In the genomic region with DNA sequence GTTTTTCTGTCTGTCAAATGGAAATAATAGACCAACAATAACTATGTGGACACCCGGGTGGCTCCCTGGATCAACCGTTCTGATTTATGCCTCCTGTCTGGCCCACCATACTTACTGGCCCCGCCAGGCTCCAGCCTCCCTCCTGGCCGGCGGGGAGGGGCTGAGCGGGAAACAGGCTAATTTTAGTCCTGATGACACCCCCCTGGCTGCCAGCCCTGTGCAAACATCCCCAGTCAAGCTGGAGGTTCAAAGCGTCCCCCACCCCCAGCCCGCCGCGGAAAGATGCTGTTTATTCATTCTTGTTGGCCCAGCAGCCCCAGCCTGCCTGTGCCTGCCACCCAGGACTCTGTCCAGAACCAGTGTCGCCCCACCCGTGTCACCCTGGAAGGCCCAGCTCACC, we compare ENCODE assay signal across 9 mouse cellular contexts. TPM values are rescaled to one million over a fixed set of nuclear protein-coding genes. Genes with fewer than 3 reads are reported as not detected.
DNase-seq lines count a peak whose midpoint lies in the region; ATAC-seq and TF ChIP-seq lines count a peak whose summit lies in the region.
"Had no signal": no experiment of that assay in that cellular context is flagged by ENCODE, and none has a peak within 500 bp of the region (broad histone marks: within the 10 kb centered on the region; RNA-seq: fewer than 3 reads in every experiment).

No protein-coding gene starts in this region.

- H3K9ac ChIP-seq in stomach, postnatal 0 days (ENCODE audit: low read length): no peak overlapping the region
- H3K9ac ChIP-seq: forebrain, embryonic 12.5 days had no signal

- 10% methylated on average over 12 of the region's 12 CpGs for WGBS in heart, embryonic 10.5 days
- WGBS in limb, embryonic 10.5 days: 22% methylated on average over 12 of the region's 12 CpGs
- 7% methylated on average over 12 of the region's 12 CpGs for WGBS in stomach, postnatal 0 days

- intact Hi-C loops in heart, postnatal 25 days (cut with DNase I): no loop called here
- intact Hi-C loops in left cerebral cortex, postnatal 36 days (cut with DNase I): no loop called here

- H3K4me2 ChIP-seq in stomach, postnatal 0 days (replicated peaks; ENCODE audit: low read depth): 0 out of 2 replicates have a peak overlapping the region, but pooled peaks have one; percentile 3
- H3K4me2 ChIP-seq: forebrain, embryonic 12.5 days had no signal

- H3K9me3 ChIP-seq in heart, embryonic 10.5 days: no peaks in the 10 kb centered on the region
- no peaks in the 10 kb centered on the region for H3K9me3 ChIP-seq in limb, embryonic 10.5 days (replicated peaks)
- no peaks in the 10 kb centered on the region for H3K9me3 ChIP-seq in stomach, postnatal 0 days (ENCODE audit: control insufficient read depth, low read length)
- H3K9me3 ChIP-seq: forebrain, embryonic 12.5 days had no signal

- ATAC-seq in stomach, postnatal 0 days (ENCODE audit: low FRiP score, low TSS enrichment): peak; percentile 45; the same call in 1 of the 2 replicates

- H3K27ac ChIP-seq in heart, embryonic 10.5 days: peak overlapping the region; percentile 37
- peak overlapping the region; percentile 47; the same call in 1 of the 2 replicates for H3K27ac ChIP-seq in limb, embryonic 10.5 days
- H3K27ac ChIP-seq in stomach, postnatal 0 days (replicated peaks): peak overlapping the region; percentile 65

- no peak for DNase-seq in heart, embryonic 10.5 days (ENCODE audit: low spot score)
- DNase-seq in heart, postnatal 25 days (ENCODE audit: low spot score): no peak
- peak; percentile 61 for DNase-seq in urinary bladder, postnatal 14 days (ENCODE audit: low spot score)
- DNase-seq in urinary bladder, adult 2 months (ENCODE audit: low spot score): no peak
- DNase-seq in limb, embryonic 10.5 days (ENCODE audit: low spot score): no peak
- peak; percentile 48 for DNase-seq in stomach, postnatal 0 days (ENCODE audit: low spot score)
- DNase-seq in left cerebral cortex, postnatal 36 days (ENCODE audit: low spot score in 2 of 2): no peak
- no peak for DNase-seq in testis, postnatal 14 days (ENCODE audit: low spot score)

- peaks cover 21% of the 10 kb centered on the region for H3K36me3 ChIP-seq in heart, embryonic 10.5 days
- peaks cover 25% of the 10 kb centered on the region for H3K36me3 ChIP-seq in limb, embryonic 10.5 days
- H3K36me3 ChIP-seq in stomach, postnatal 0 days (ENCODE audit: control insufficient read depth, insufficient read depth, low read length): no peaks in the 10 kb centered on the region; the same call in 1 of the 2 replicates

- peaks cover 29% of the 10 kb centered on the region; the same call in 1 of the 2 replicates for H3K27me3 ChIP-seq in heart, embryonic 10.5 days (ENCODE audit: insufficient read depth, poor library complexity, severe bottlenecking)
- H3K27me3 ChIP-seq in limb, embryonic 10.5 days (ENCODE audit: low read depth, poor library complexity, severe bottlenecking): peaks cover 12% of the 10 kb centered on the region
- no peaks in the 10 kb centered on the region for H3K27me3 ChIP-seq in stomach, postnatal 0 days (ENCODE audit: control insufficient read depth, insufficient read depth, low read length)

- peaks cover 28% of the 10 kb centered on the region for H3K4me1 ChIP-seq in heart, embryonic 10.5 days
- peaks cover 36% of the 10 kb centered on the region for H3K4me1 ChIP-seq in limb, embryonic 10.5 days
- peaks cover 3% of the 10 kb centered on the region; the same call in 1 of the 2 replicates for H3K4me1 ChIP-seq in stomach, postnatal 0 days (replicated peaks; ENCODE audit: control insufficient read depth, insufficient read depth)

- peak overlapping the region; percentile 27 for H3K4me3 ChIP-seq in heart, embryonic 10.5 days
- 0 out of 2 replicates have a peak overlapping the region, but pooled peaks have one; percentile 4 for H3K4me3 ChIP-seq in limb, embryonic 10.5 days
- H3K4me3 ChIP-seq in stomach, postnatal 0 days (ENCODE audit: low read depth, low read length): no peak overlapping the region
- H3K4me3 ChIP-seq: forebrain, embryonic 12.5 days had no signal

- 0 out of 2 replicates have a peak, but pooled peaks have one; percentile 23 for TF ChIP-seq CTCF in stomach, postnatal 0 days (IDR thresholded peaks at IDR 0.05; ENCODE audit: low read depth)

- no peak for TF ChIP-seq EP300 in stomach, postnatal 0 days (optimal IDR thresholded peaks at IDR 0.05)

RNA-seq across cellular contexts. Expression of a gene that starts 10.3 kb away (rescaled TPM):
- polyA plus RNA-seq in heart, embryonic 10.5 days (2016; fragmentation: Nextera tagmentation; extraction: Ambion mirVana): 10.2 and 12.7 TPM in 2 replicates
- 1 to 10 TPM; 5.0 to 5.2 TPM for total RNA-seq in heart, postnatal 25 days (2021)
- 18.2 and 26.4 TPM in 2 replicates for polyA plus RNA-seq in urinary bladder, adult 2 months (2012; rRNA removed)
- 12.8 and 15.5 TPM in 2 replicates for polyA plus RNA-seq in limb, embryonic 10.5 days (2016; fragmentation: Nextera tagmentation; extraction: Ambion mirVana)
- polyA plus RNA-seq in stomach, postnatal 0 days (2015; fragmentation: Nextera tagmentation; extraction: Ambion mirVana): 19.0 and 22.8 TPM in 2 replicates
- total RNA-seq in left cerebral cortex, postnatal 36 days (2021): 10 to 100 TPM; 13.7 to 14.9 TPM

RNA-seq across cellular contexts. Expression of a gene that starts 10.6 kb away (rescaled TPM):
- 518 and 632 TPM in 2 replicates for polyA plus RNA-seq in heart, embryonic 10.5 days (2016; fragmentation: Nextera tagmentation; extraction: Ambion mirVana)
- total RNA-seq in heart, postnatal 25 days (2021): 100 to 1,000 TPM; 913 to 934 TPM
- polyA plus RNA-seq in urinary bladder, adult 2 months (2012; rRNA removed): 308 and 313 TPM in 2 replicates
- polyA plus RNA-seq in limb, embryonic 10.5 days (2016; fragmentation: Nextera tagmentation; extraction: Ambion mirVana): 425 and 437 TPM in 2 replicates
- polyA plus RNA-seq in stomach, postnatal 0 days (2015; fragmentation: Nextera tagmentation; extraction: Ambion mirVana): 584 and 595 TPM in 2 replicates
- 100 to 1,000 TPM; 190 to 237 TPM for total RNA-seq in left cerebral cortex, postnatal 36 days (2021)

RNA-seq across cellular contexts. Expression of a gene that starts 29.2 kb away (rescaled TPM):
- 3.3 and 7.4 TPM in 2 replicates for polyA plus RNA-seq in heart, embryonic 10.5 days (2016; fragmentation: Nextera tagmentation; extraction: Ambion mirVana)
- 10 to 100 TPM; 25.7 to 28.8 TPM for total RNA-seq in heart, postnatal 25 days (2021)
- polyA plus RNA-seq in urinary bladder, adult 2 months (2012; rRNA removed): 22.8 and 28.7 TPM in 2 replicates
- 10.8 and 12.7 TPM in 2 replicates for polyA plus RNA-seq in limb, embryonic 10.5 days (2016; fragmentation: Nextera tagmentation; extraction: Ambion mirVana)
- 32.4 and 37.9 TPM in 2 replicates for polyA plus RNA-seq in stomach, postnatal 0 days (2015; fragmentation: Nextera tagmentation; extraction: Ambion mirVana)
- 1 to 10 TPM; 5.9 to 7.3 TPM for total RNA-seq in left cerebral cortex, postnatal 36 days (2021)

RNA-seq across cellular contexts. Expression of a gene that starts 36.4 kb away (rescaled TPM):
- 39.6 and 41.4 TPM in 2 replicates for polyA plus RNA-seq in heart, embryonic 10.5 days (2016; fragmentation: Nextera tagmentation; extraction: Ambion mirVana)
- 10 to 100 TPM; 18.3 to 18.8 TPM for total RNA-seq in heart, postnatal 25 days (2021)
- 50.0 and 61.3 TPM in 2 replicates for polyA plus RNA-seq in urinary bladder, adult 2 months (2012; rRNA removed)
- polyA plus RNA-seq in limb, embryonic 10.5 days (2016; fragmentation: Nextera tagmentation; extraction: Ambion mirVana): 46.0 and 50.3 TPM in 2 replicates
- 22.9 and 24.4 TPM in 2 replicates for polyA plus RNA-seq in stomach, postnatal 0 days (2015; fragmentation: Nextera tagmentation; extraction: Ambion mirVana)
- 10 to 100 TPM; 57.6 to 75.6 TPM for total RNA-seq in left cerebral cortex, postnatal 36 days (2021)

RNA-seq across cellular contexts. Expression of a gene that starts 41.9 kb away (rescaled TPM):
- polyA plus RNA-seq in heart, embryonic 10.5 days (2016; fragmentation: Nextera tagmentation; extraction: Ambion mirVana): 1.3 and 2.1 TPM in 2 replicates
- under 1 TPM; 0.13 to 0.22 TPM for total RNA-seq in heart, postnatal 25 days (2021)
- polyA plus RNA-seq in urinary bladder, adult 2 months (2012; rRNA removed): 1.1 and 1.5 TPM in 2 replicates
- 1.5 and 2.2 TPM in 2 replicates for polyA plus RNA-seq in limb, embryonic 10.5 days (2016; fragmentation: Nextera tagmentation; extraction: Ambion mirVana)
- 0.38 and 0.65 TPM in 2 replicates for polyA plus RNA-seq in stomach, postnatal 0 days (2015; fragmentation: Nextera tagmentation; extraction: Ambion mirVana)
- 1 to 10 TPM; 1.2 to 1.3 TPM for total RNA-seq in left cerebral cortex, postnatal 36 days (2021)

Comparison
In these comparisons a context has a peak if more than half of its experiments do, and no peak if none do; other contexts are left out.
1. DNase-seq: peak in urinary bladder, postnatal 14 days (single experiment) and stomach, postnatal 0 days (single experiment); none in heart, embryonic 10.5 days (single experiment), heart, postnatal 25 days (single experiment), urinary bladder, adult 2 months (single experiment), limb, embryonic 10.5 days (single experiment), left cerebral cortex, postnatal 36 days (0 of 2) and testis, postnatal 14 days (single experiment).
2. Peak in every context shown above with its lines, with median percentiles within 50 percentile points of each other: H3K27ac ChIP-seq.